Mouse (Mus musculus): ENCODE results near the gene Hist3h2a.

Gene Hist3h2a

GRCm38 (mm10) chr11:58991911-58992310 is 37.4 kb downstream of the Hist3h2a start:
- DNase-seq (ENCODE audit: low read depth, low spot score), result no peak

DNA sequence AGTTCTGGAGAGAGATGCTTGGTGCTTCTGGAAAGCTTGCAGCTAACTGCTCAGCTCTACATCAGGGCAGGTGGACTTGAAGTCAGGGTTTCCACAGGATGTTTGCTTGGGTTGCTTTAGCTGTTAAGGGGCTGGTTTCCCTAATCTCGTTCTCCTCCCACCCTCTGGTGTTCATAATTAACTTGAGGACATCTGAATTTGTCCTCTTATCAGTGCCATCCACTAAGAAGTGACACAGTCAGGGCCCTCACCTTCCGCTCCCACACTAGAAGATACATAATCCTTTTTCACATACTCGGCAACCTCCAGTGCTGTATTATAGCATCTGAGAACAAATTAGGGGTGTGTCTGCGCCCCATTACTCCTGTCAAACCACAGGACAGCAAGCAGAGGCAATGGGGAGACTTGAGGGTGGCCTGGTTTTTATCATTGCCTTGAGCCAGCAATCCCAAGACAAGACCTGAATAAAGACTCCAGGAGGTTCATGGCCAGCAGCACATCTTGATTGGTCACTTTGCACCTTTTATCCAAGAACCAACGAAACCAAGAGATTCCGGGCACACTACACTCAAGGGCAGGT is 38.7 kb downstream of the Hist3h2a start:
- DNase-seq (ENCODE audit: low read depth, low spot score), result no peak

DNA sequence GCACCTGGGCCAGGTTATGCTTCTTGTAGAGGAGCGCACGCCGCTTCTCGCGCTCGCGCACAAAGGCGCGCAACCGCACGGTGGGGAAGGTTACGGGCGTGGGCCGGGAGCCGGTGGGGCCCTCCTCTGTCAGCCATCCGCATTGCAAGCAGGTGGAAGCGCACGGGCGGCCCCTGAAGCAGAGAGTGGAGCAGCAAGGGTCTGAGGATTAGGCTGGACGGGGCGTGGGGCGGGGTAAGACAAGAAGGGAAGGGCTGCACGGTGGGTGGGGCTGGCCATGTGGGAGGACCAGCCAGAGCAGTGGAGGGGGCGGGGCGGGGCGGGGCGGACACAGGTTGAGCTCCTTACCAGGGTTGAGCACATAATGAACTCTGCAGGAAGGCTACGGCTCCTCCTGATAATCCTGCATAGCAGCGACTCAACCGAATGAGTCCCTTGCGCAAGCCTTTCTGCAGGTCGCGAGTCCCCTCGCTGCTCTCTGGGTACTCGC is 39.9 kb downstream of the Hist3h2a start:
- peak; percentile 92 for DNase-seq (ENCODE audit: low read depth, low spot score)

- DNase-seq (ENCODE audit: low read depth, low spot score), result no peak
Measured at GRCm38 (mm10) chr11:58995061-58995806, 40.7 kb downstream of the Hist3h2a start.

DNA sequence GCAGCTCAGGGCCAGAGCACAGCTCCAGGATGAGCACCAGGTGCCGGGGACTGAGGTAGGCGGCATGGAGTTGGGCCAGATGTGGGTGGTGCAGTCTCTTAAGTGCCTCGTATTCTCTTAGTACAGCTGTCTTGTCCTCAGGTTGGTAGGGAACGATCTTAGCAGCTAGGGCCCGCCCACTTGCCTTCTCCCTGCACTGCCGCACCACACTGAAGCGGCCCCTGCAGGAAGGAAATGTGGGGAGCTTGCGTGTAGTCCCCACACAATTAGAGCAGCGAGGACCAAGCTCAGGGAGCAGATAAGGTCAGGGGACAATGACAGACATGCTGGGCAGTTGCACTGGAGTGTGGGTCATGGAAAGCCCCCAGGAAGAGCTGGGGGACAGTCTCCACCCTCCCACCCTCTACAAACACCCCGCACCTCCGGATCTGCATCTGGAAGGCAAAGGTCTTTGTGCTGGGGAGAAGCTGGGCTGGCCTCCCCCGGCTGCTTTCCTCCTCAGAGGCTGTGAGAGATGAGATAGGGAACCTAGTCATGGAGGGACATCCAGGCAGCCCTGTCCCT is 41.4 kb downstream of the Hist3h2a start:
- DNase-seq (ENCODE audit: low read depth, low spot score), result no peak

- DNase-seq (ENCODE audit: low read depth, low spot score), result no peak
Measured at GRCm38 (mm10) chr11:58997541-58997940, 43.1 kb downstream of the Hist3h2a start.

DNA sequence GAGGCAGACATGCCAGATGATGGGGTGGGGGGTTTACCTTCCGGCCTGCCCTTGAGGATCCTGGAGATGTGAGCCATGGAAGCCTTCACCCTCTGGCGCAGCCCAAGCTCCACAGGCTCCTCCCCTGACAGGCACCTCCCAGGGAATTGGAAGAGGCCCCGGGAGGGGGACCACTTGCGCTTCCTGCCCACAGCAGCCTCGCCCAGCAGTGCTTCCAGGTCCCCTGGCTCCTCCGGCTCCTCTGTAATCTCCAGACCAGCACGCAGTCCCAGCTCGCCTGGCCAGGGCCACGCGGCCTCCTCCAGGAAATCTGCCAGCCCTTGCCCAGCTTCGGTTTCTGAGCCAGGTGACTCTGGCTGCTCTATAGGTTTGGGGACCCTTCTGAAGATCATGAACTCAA is 44.7 kb downstream of the Hist3h2a start:
- DNase-seq (ENCODE audit: low read depth, low spot score), result no peak

GRCm38 (mm10) chr11:58999830-59000229 is 45.3 kb downstream of the Hist3h2a start:
- DNase-seq (ENCODE audit: low read depth, low spot score), result no peak

- no peak for DNase-seq (ENCODE audit: low read depth, low spot score)
Measured at GRCm38 (mm10) chr11:59000635-59001034, 46.1 kb downstream of the Hist3h2a start.

- no peak for DNase-seq (ENCODE audit: low read depth, low spot score)
Measured at GRCm38 (mm10) chr11:59002327-59003079, 48.0 kb downstream of the Hist3h2a start.

Measured in R1 (cell line).